Mouse (Mus musculus): ENCODE measurements around the gene Etfa.

The Etfa gene

GRCm38 (mm10) chr9:55511521-55511993 is 486 bp downstream of the Etfa start:
- no peak for DNase-seq (ENCODE audit: low spot score in 2 of 2)

GRCm38 (mm10) chr9:55510651-55511235 is 1.3 kb downstream of the Etfa start:
- DNase-seq (ENCODE audit: low spot score in 2 of 2) = no peak

- DNase-seq (ENCODE audit: low spot score in 2 of 2) = no peak
Measured at GRCm38 (mm10) chr9:55509731-55510130, 2.3 kb downstream of the Etfa start.

GRCm38 (mm10) chr9:55508701-55509100 is 3.3 kb downstream of the Etfa start:
- DNase-seq (ENCODE audit: low spot score in 2 of 2) = no peak

- DNase-seq (ENCODE audit: low spot score in 2 of 2) = no peak
Measured at GRCm38 (mm10) chr9:55507922-55508321, 4.1 kb downstream of the Etfa start.

- no peak for DNase-seq (ENCODE audit: low spot score in 2 of 2)
Measured at GRCm38 (mm10) chr9:55482116-55482515, 29.9 kb downstream of the Etfa start.

- DNase-seq (ENCODE audit: low spot score in 2 of 2) = no peak
Measured at GRCm38 (mm10) chr9:55478699-55479098, 33.3 kb downstream of the Etfa start.

- no peak for DNase-seq (ENCODE audit: low spot score in 2 of 2)
Measured at GRCm38 (mm10) chr9:55476084-55476483, 36.0 kb downstream of the Etfa start.

- DNase-seq (ENCODE audit: low spot score in 2 of 2) = no peak
Measured at GRCm38 (mm10) chr9:55468397-55468796, 43.6 kb downstream of the Etfa start.

- no peak for DNase-seq (ENCODE audit: low spot score in 2 of 2)
Measured at GRCm38 (mm10) chr9:55453366-55453765, 58.7 kb downstream of the Etfa start.

- no peak for DNase-seq (ENCODE audit: low spot score in 2 of 2)
Measured at GRCm38 (mm10) chr9:55452906-55453305, 59.1 kb downstream of the Etfa start.

GRCm38 (mm10) chr9:55451426-55451825 is 60.6 kb downstream of the Etfa start:
- DNase-seq (ENCODE audit: low spot score in 2 of 2) = no peak

- no peak for DNase-seq (ENCODE audit: low spot score in 2 of 2)
Measured at GRCm38 (mm10) chr9:55450035-55450434, 62.0 kb downstream of the Etfa start.

GRCm38 (mm10) chr9:55449108-55449507 is 62.9 kb downstream of the Etfa start:
- no peak for DNase-seq (ENCODE audit: low spot score in 2 of 2)

GRCm38 (mm10) chr9:55447509-55447908 is 64.5 kb downstream of the Etfa start:
- no peak for DNase-seq (ENCODE audit: low spot score in 2 of 2)

- DNase-seq (ENCODE audit: low spot score in 2 of 2) = no peak
Measured at GRCm38 (mm10) chr9:55439206-55439780, 72.8 kb downstream of the Etfa start.

- DNase-seq (ENCODE audit: low spot score in 2 of 2) = no peak
Measured at GRCm38 (mm10) chr9:55438433-55438832, 73.6 kb downstream of the Etfa start.

GRCm38 (mm10) chr9:55433875-55434274 is 78.2 kb downstream of the Etfa start:
- DNase-seq (ENCODE audit: low spot score in 2 of 2) = no peak

GRCm38 (mm10) chr9:55432306-55433289 is 79.4 kb downstream of the Etfa start:
- DNase-seq (ENCODE audit: low spot score in 2 of 2) = no peak

- DNase-seq (ENCODE audit: low spot score in 2 of 2) = no peak
Measured at GRCm38 (mm10) chr9:55430133-55430532, 81.9 kb downstream of the Etfa start.

GRCm38 (mm10) chr9:55429242-55429975 is 82.6 kb downstream of the Etfa start:
- DNase-seq (ENCODE audit: low spot score in 2 of 2) = peak; percentile 12 to 61

GRCm38 (mm10) chr9:55425271-55425810 is 86.7 kb downstream of the Etfa start:
- no peak for DNase-seq (ENCODE audit: low spot score in 2 of 2)
